Mouse (Mus musculus) forebrain, embryonic 13.5 days (tissue): ENCODE results near the gene Pigm. TPM values are rescaled to one million over a fixed set of nuclear protein-coding genes. Genes with fewer than 3 reads are reported as not detected.

Experiments
- ATAC-seq: fragments of 200-750 bp; cut with Nextera tagmentation; 2 replicates; pipeline ENCODE4 v1.8.0; 2017
- H3K27ac ChIP-seq: fragments of 300-500 bp; sonication (generic); 2 replicates; pipeline ENCODE4 v1.5.1; 2015; ENCODE audit warnings: inconsistent platforms, mild to moderate bottlenecking, moderate library complexity
- H3K27me3 ChIP-seq: fragments of 300-500 bp; sonication (generic); 2 replicates; pipeline ENCODE4 v1.6.1; 2015; ENCODE audit warnings: mild to moderate bottlenecking, inconsistent platforms
- H3K36me3 ChIP-seq: fragments of 300-500 bp; sonication (generic); 2 replicates; pipeline ENCODE4 v1.6.1; 2015; ENCODE audit warnings: mild to moderate bottlenecking, inconsistent platforms; ENCODE audit not compliant: poor library complexity, severe bottlenecking
- H3K4me1 ChIP-seq: fragments of 300-500 bp; sonication (generic); 2 replicates; pipeline ENCODE4 v1.6.1; 2015; ENCODE audit warnings: inconsistent platforms
- H3K4me2 ChIP-seq: fragments of 300-500 bp; sonication (generic); 2 replicates; pipeline ENCODE4 v1.6.1; 2015; ENCODE audit warnings: inconsistent platforms, mild to moderate bottlenecking, moderate library complexity
- H3K4me3 ChIP-seq: fragments of 300-500 bp; sonication (generic); 2 replicates; pipeline ENCODE4 v1.5.1; 2015; ENCODE audit warnings: mild to moderate bottlenecking, inconsistent platforms
- H3K9ac ChIP-seq: fragments of 300-500 bp; sonication (generic); 2 replicates; pipeline ENCODE4 v1.6.1; 2015; ENCODE audit warnings: mild to moderate bottlenecking, inconsistent platforms
- H3K9me3 ChIP-seq: fragments of 300-500 bp; sonication (generic); replicated peaks from 2 replicates; pipeline ENCODE4 v1.6.1; 2016; ENCODE audit warnings: inconsistent platforms
- WGBS: fragments of 180-500 bp; shearing (Covaris S2); methylation state at CpG from one replicate; pipeline ENCODE4 v1.1.7; 2015; 5-methylcytosine and 5-hydroxymethylcytosine counted together
- polyA plus RNA-seq: library from polyadenylated mRNA; unstranded; fragments of >200 nt; fragmentation: Nextera tagmentation; extraction: Ambion mirVana; gene quantifications from 2 replicates; pipeline ENCODE4 v1.2.1, GENCODE M21; 2015

Pigm gene
- polyA plus RNA-seq, 1 experiment from 2014 or later = 5.6 TPM

DNA sequence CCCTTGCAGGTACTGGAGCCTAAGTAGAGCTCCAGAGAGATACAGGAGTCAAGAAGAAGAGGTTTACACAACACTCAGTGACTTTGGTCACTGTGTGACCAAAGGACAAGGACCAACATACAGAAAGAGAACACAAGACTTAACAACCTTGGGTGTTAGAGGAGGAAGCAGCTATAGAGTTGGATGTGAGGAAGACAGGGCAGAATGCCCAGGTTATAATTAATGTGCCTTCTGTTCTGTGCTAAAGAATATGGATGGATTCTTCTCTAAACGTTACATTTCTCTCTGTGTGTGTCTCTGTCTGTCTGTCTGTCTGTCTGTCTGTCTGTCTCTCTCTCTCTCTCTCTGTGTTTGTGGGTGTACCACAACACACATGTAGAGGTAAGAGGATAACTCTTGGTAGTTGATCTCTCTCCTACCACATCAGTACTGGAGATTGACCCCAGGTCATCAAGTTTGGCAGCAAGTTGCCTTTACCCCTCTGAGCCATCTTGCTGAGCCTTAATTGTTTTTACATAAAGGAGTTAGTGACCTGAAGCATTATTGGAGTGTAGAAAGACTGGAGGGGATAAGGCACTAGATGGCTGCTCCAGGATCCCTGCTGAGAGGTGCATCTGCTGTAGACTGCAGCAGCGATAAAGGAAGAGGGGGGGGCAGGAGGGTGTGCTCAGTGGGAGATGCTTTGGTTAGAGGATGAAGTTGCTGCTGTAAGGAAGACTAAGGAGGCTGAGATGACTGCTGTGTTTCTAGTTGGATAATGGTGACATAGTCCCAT, 38.7 kb upstream of the Pigm start:
- no peak overlapping the region for H3K9ac ChIP-seq
- no peak for ATAC-seq
- H3K27ac ChIP-seq = no peak overlapping the region
- H3K27me3 ChIP-seq = no peaks in the 10 kb centered on the region
- peaks cover 25% of the 10 kb centered on the region for H3K4me1 ChIP-seq
- 20% methylated on average over 2 of the region's 2 CpGs for WGBS
- H3K4me2 ChIP-seq = no peak overlapping the region
- no peaks in the 10 kb centered on the region for H3K36me3 ChIP-seq
- no peak overlapping the region for H3K4me3 ChIP-seq
- H3K9me3 ChIP-seq = no peaks in the 10 kb centered on the region

DNA sequence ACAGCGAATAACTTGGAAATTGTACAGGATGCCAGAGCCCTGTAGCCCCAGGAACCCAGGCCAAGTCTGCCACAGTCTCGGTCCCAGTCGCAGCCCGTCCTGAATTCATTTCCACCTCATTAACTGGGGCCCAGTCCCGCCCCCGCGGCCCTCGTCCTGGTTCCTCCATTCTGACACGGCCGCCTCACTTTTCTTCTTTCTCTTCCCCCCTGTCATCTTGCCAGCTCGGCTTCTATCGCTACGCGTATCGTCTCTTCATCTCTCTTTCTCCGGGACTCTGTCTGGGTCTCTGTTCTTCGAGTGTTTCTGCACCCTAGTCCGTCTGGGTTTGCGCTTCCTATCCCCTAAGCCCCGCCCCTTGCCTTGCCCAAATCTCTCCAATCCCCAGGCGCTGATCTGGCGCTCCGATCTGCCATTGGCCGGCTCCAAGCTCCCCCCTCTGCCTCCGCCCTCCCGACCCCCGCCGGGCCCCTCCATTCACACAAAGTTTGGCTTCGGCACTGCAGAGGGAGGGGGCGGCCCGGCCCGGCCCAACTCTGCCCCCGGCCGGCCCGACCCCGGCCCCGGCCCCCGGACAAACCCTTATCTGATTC, 35.5 kb upstream of the Pigm start, which contains the start of gene Kcnj10:
TSS of gene Kcnj10 (plus strand) at position 482 of the 593 bp plus-strand sequence.
- no peaks in the 10 kb centered on the region for H3K9me3 ChIP-seq
- ATAC-seq = peak; percentile 98
- H3K9ac ChIP-seq = peak within 1 kb of the TSS; percentile 57
- peak within 1 kb of the TSS; percentile 53 for H3K4me3 ChIP-seq
- H3K27me3 ChIP-seq = no peaks in the 10 kb centered on the region
- 3% methylated on average over 38 of the region's 38 CpGs for WGBS
- peak within 1 kb of the TSS; percentile 71 for H3K4me2 ChIP-seq
- H3K4me1 ChIP-seq = peaks cover 37% of the 10 kb centered on the region
- H3K27ac ChIP-seq = peak within 1 kb of the TSS; percentile 68
- no peaks in the 10 kb centered on the region for H3K36me3 ChIP-seq

DNA sequence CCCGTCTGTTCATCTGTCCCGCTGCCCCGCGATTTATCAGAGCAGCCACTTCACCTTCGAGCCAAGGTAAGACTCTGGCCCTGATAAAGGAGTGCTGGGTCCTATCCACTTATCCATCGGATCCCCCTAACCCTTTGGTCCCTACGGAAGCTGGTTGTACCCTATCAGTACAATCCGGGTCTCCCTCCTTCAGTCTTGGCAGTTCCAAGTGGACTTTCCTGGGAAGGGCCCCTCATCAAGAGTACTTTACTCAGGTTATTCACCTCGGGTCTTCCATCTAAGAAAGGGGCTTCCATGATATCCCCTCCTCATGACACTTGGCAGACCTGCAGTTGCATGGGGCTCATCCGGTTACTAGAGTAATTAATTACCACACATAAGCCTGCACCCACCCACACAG, 35.0 kb upstream of the Pigm start:
- H3K27ac ChIP-seq = peak overlapping the region; percentile 1; the same call in 1 of the 2 replicates
- 13% methylated on average over 10 of the region's 10 CpGs for WGBS
- H3K4me2 ChIP-seq = peak overlapping the region; percentile 71
- H3K36me3 ChIP-seq = no peaks in the 10 kb centered on the region
- peak overlapping the region; percentile 53 for H3K4me3 ChIP-seq
- no peaks in the 10 kb centered on the region for H3K27me3 ChIP-seq
- no peaks in the 10 kb centered on the region for H3K9me3 ChIP-seq
- no peak; the same call in 1 of the 2 replicates for ATAC-seq
- H3K4me1 ChIP-seq = peaks cover 37% of the 10 kb centered on the region
- H3K9ac ChIP-seq = peak overlapping the region; percentile 57

DNA sequence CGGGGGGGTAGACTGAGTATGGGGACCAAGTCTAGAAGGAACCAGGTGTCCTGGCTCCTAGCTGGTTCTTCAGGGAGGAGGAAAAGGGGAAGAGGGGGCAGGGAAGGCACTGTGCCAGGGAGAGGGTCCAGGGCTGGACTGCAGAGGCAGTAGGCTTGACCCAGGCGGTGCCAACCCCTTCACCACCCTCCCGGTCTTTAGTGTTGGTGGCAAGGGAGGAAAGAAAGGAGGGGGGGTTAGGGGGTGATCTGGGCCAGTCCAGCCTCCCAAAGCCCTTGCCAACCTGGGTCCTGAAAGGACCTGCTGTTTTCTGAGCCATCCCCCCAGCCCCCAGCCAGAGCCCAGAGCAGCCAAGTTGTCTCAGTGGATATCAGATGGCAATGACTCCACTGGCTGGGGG, 33.6 kb upstream of the Pigm start:
- peak; percentile 20; the same call in 1 of the 2 replicates for ATAC-seq
- Histone ChIP-seq H3K36me3 (no peaks in the 10 kb centered on the region), H3K4me3 (peak overlapping the region; percentile 53; the same call in 1 of the 2 replicates), H3K4me2 (peak overlapping the region; percentile 71), H3K4me1 (peaks cover 37% of the 10 kb centered on the region), H3K9ac (no peak overlapping the region), H3K27ac (no peak overlapping the region), H3K27me3 (no peaks in the 10 kb centered on the region), H3K9me3 (no peaks in the 10 kb centered on the region)
- 80% methylated on average over 3 of the region's 3 CpGs for WGBS

DNA sequence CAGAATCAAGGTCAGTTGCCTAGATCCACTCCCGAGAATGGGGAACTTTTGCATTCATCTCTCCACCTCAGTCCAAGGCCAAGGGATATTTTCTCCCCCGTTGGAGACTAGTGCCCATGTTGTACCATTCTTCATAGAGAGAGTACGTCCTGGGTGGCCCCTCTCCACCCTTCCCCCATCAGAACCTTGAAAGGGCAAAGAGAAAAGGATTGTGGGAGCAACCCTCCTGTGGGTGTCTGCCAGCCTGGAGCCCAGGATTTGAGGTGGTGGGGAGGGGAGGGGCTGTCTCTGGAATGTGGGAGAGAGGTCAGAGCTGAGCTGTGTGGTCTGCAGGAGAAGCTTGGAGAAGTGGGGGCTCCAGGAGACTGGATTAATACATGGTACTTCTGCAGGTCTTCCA, 32.4 kb upstream of the Pigm start:
- Histone ChIP-seq H3K4me1 (peaks cover 40% of the 10 kb centered on the region), H3K4me2 (no peak overlapping the region), H3K9ac (no peak overlapping the region), H3K27ac (0 out of 2 replicates have a peak overlapping the region, but pooled peaks have one; percentile 6), H3K27me3 (no peaks in the 10 kb centered on the region), H3K4me3 (no peak overlapping the region), H3K9me3 (no peaks in the 10 kb centered on the region), H3K36me3 (no peaks in the 10 kb centered on the region)
- 39% methylated on average over 3 of the region's 3 CpGs for WGBS
- no peak for ATAC-seq

DNA sequence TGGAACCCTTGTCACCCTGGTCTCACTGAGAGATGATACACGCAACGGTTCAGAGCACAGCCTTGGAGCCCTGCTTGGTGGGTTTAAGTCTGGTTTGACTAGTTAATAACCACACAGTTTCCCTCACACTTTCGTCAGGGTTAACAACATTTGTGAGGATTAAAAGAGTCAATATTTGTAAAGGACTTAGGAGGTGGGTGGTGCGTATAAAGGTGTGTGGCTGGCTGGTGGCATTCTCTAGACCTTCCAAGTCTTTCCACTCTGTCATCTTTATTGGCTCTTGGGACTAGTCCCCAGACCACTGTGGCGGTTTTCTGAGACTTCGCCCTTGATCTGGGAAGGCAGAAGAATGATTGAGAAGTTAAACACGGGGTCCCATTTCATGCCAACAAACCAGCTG, 31.5 kb upstream of the Pigm start:
- Histone ChIP-seq H3K4me3 (no peak overlapping the region), H3K36me3 (no peaks in the 10 kb centered on the region), H3K9me3 (no peaks in the 10 kb centered on the region), H3K4me1 (peaks cover 49% of the 10 kb centered on the region), H3K4me2 (no peak overlapping the region), H3K27me3 (no peaks in the 10 kb centered on the region), H3K9ac (no peak overlapping the region), H3K27ac (no peak overlapping the region)
- ATAC-seq = no peak
- WGBS = 95% methylated on average over 7 of the region's 7 CpGs

DNA sequence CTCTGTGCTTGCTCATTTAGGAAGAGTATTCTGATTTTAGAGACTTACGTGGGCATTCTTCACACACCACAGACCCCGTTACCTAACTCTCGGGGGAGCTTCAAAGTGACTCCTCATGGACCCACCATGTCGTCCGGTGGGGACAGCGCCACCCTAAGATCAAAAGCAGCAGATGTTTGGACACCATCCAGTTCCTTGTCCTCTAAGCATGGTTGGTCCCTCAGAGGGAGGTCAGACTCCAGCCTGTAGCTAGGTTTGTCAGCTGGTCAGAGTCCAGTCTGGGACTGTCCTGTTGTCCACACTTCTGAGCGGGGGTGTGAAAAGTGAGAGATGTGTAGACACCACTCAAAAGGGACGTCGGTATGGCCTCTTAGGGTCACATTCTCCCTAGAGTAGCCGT, 29.6 kb upstream of the Pigm start:
- Histone ChIP-seq H3K4me1 (peaks cover 55% of the 10 kb centered on the region), H3K36me3 (no peaks in the 10 kb centered on the region), H3K9me3 (no peaks in the 10 kb centered on the region), H3K4me3 (no peak overlapping the region), H3K4me2 (no peak overlapping the region), H3K9ac (no peak overlapping the region), H3K27me3 (no peaks in the 10 kb centered on the region), H3K27ac (no peak overlapping the region)
- 91% methylated on average over 10 of the region's 10 CpGs for WGBS
- no peak for ATAC-seq

DNA sequence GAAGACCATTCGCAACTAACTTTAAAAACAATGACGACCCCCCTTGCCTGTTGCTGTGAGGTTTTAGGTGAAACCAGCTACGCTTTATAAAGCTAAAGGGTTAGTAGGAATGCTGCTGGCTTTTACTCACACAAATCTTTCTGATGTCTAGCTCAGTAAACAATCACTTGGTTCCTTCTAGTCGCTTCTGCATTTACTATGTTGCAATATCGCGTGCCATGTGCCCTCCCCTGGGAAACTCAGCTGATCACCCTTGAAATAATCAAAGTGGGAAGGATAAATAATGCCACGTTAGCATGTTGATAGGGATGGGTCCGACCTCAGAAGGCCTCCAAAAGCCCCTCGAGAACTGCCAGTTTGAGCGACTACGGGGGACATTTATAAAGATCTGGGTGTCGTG, 29.0 kb upstream of the Pigm start:
- WGBS = 93% methylated on average over 12 of the region's 12 CpGs
- ATAC-seq = no peak

DNA sequence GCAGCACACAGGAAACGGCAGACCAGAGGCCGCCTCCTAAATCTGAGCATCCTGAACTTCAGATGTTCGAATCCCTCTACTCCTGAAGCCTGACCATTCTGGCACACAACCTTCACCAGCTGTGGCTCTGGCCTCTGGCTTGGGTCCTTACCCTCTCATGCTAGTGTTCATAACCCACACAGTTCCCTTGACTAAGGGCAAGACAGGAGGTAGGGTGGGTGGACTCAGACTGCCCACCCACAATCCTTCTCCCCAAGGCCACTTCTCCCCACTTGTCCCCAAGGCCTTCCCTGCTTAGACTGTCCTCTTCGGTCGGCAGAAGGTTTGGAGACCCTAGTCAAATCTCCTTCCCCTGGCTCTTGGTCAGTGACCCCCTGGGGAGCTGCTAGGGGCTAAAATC, 26.8 kb upstream of the Pigm start:
- H3K4me2 ChIP-seq = peak overlapping the region; percentile 42
- H3K4me3 ChIP-seq = no peak overlapping the region
- 26% methylated on average over 5 of the region's 5 CpGs for WGBS

More for the DNA sequence above, 29.0 kb upstream of the Pigm start:
- Histone ChIP-seq H3K4me2 (no peak overlapping the region), H3K9me3 (no peaks in the 10 kb centered on the region), H3K27ac (0 out of 2 replicates have a peak overlapping the region, but pooled peaks have one; percentile 36), H3K4me1 (peaks cover 53% of the 10 kb centered on the region), H3K36me3 (no peaks in the 10 kb centered on the region), H3K27me3 (no peaks in the 10 kb centered on the region), H3K4me3 (no peak overlapping the region), H3K9ac (no peak overlapping the region)

DNA sequence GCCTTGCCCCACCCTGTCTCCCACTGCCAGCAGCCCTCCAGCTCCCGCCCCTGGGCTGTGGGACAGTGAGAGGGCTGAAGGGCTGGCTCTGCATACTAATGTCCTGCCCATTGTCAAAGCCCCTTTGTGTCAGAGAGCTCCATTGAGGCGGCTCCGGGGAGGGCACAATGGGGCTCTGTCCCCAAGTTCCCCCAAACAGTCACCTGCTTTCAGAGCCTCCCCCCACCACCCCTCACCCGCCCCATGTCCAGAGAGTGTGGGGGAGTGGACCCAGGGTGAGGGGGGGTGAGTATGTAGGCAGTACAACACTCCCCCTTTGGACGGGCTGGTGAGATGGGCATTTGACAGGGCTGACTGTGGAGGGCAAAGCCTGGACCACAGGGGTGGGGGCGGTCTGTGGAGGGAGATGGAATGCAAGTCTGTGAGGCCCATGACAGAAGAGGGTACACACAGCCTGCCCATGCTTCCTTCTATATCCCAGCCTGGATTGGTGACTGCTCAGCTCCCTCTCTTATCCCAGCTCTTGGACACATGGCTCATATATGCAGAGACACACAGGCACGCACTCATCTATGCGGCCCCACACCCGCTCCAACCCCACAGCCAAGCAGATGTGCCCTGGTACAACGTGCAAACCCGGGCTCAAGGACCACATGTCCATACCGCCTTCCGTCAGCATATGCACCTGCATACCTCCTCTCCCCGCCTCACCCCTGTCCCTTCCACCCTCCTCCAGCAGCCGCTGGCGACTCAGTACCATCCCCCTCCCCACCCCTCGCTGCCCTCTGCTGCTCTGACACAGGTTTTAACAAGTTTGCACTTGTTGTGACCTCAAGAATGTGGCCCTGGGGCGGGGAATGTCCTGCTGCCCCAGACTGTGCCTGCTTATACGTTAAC, 26.2 kb upstream of the Pigm start:
- peak; percentile 96 for ATAC-seq
- WGBS = 2% methylated on average over 19 of the region's 19 CpGs
- H3K36me3 ChIP-seq = no peaks in the 10 kb centered on the region
- peak overlapping the region; percentile 42 for H3K4me2 ChIP-seq
- H3K9me3 ChIP-seq = no peaks in the 10 kb centered on the region
- peak overlapping the region; percentile 53 for H3K9ac ChIP-seq
- peak overlapping the region; percentile 1; the same call in 1 of the 2 replicates for H3K4me3 ChIP-seq
- peaks cover 46% of the 10 kb centered on the region for H3K4me1 ChIP-seq
- peak overlapping the region; percentile 92 for H3K27ac ChIP-seq
- H3K27me3 ChIP-seq = no peaks in the 10 kb centered on the region

More for the DNA sequence above, 26.8 kb upstream of the Pigm start:
- no peaks in the 10 kb centered on the region for H3K27me3 ChIP-seq
- no peaks in the 10 kb centered on the region for H3K36me3 ChIP-seq
- no peaks in the 10 kb centered on the region for H3K9me3 ChIP-seq
- H3K4me1 ChIP-seq = peaks cover 40% of the 10 kb centered on the region
- ATAC-seq = peak; percentile 26
- peak overlapping the region; percentile 52 for H3K9ac ChIP-seq
- H3K27ac ChIP-seq = peak overlapping the region; percentile 92

DNA sequence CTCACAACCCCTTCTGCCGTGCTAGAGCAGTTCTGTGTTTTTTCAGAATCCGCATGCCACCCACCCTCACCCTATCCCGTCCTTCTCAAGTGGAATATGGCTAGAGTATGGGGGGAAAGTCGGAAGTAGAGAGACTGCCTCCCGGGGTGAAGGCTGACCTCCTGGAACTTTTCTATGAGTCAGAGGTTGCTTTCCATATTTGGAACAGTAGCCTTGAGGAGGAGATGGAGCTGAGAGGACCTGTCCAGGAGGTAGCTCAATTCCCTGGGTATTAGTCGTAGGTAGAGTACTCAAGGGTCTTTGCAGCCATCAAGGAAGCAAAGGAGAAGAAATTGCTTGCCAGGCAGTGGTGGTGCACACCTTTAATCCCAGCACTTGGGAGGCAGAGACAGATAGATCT, 24.3 kb upstream of the Pigm start:
- peaks cover 61% of the 10 kb centered on the region for H3K4me1 ChIP-seq
- H3K27ac ChIP-seq = no peak overlapping the region
- H3K4me3 ChIP-seq = no peak overlapping the region

DNA sequence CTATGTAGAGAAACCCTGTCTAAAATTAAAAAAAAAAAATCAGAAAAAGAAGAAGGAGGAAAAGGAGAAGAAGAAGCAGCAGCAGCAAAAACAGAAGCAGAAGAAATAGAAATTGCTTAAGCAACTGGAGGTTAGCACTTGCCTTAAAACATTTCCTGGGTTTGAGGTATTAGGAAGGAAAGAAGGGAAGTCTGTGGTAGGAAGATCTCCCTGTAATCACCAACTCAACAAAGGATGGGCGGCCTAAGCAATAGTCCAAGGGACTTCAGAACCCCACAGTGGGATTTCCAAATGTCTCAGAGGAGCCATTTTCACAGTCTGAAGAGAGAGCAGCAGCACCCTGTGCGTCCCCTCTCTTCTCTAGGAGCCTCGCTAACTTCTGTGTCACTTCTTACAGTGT, 23.9 kb upstream of the Pigm start:
- no peak for ATAC-seq
- H3K36me3 ChIP-seq = no peaks in the 10 kb centered on the region
- WGBS = 95% methylated on average over 3 of the region's 3 CpGs
- no peaks in the 10 kb centered on the region for H3K9me3 ChIP-seq
- peaks cover 65% of the 10 kb centered on the region for H3K4me1 ChIP-seq
- no peaks in the 10 kb centered on the region for H3K27me3 ChIP-seq
- H3K4me3 ChIP-seq = no peak overlapping the region
- no peak overlapping the region for H3K27ac ChIP-seq
- H3K4me2 ChIP-seq = no peak overlapping the region
- no peak overlapping the region for H3K9ac ChIP-seq

More for the DNA sequence above, 24.3 kb upstream of the Pigm start:
- no peaks in the 10 kb centered on the region for H3K9me3 ChIP-seq
- no peak overlapping the region for H3K9ac ChIP-seq
- 79% methylated on average over 6 of the region's 6 CpGs for WGBS
- no peaks in the 10 kb centered on the region for H3K27me3 ChIP-seq
- no peak overlapping the region for H3K4me2 ChIP-seq
- H3K36me3 ChIP-seq = no peaks in the 10 kb centered on the region
- no peak for ATAC-seq
